Mouse (Mus musculus) megakaryocyte, embryonic 14.5 days (primary cell): ENCODE data around the gene Gcm1.

Experiments used
- FLI1 ChIP-seq: IDR thresholded peaks from 2 replicates; pipeline ENCODE4 v1.6.1; 2012; ENCODE audit warnings: low read length, inconsistent platforms, mixed read lengths
- GATA1 ChIP-seq: IDR thresholded peaks from 3 replicates; pipeline ENCODE4 v1.6.1; 2012; ENCODE audit warnings: mixed read lengths, low read length, inconsistent platforms, borderline replicate concordance

DNA sequence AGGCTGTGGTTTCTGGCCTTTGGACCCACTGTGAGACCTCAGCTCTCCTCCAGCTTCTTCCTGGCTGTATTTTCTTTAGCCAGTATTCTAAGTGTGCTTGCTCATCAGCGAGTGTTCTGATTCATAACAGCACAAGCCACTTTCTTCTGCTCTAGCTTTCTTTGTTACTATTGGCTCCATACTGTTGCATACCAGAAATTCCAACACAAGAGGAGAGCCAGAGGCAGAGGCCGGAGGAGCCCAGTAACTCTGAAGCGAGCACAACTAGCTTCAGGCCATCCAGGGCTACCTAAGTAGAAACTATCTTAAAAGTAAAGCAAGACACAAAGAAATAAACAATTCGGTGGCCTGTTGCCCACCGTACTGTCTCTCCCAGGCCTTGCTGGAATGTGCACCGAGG, 6.6 kb upstream of the Gcm1 start:
- TF ChIP-seq GATA1 (no peak), FLI1 (no peak)
